Mouse (Mus musculus): Measurements from ENCODE around the gene Ube2v1.
"Not testable (repeated sequence)": the region's sequence is repeated elsewhere in the genome, so short reads cannot be mapped to it uniquely, and the experiment has no call there.

The Ube2v1 gene

DNA sequence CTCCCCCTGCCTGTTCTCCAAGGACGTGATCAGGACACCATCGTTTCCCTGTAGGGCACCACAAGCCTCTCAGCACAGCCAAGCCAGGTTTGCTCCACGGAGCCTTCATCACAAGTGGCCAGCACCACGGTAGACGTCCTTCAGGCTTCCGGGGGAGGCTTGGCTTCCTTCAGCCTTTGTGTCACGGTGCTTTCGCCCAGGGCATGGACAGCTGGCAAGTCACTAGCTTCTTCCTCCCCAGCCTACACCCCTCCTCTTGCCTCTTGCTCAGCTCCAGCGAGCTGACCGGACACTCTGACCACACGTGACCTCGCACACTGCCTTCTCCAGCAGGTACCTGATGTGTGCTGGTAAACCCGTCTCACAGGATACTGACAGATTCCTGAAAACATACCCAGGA, 9.5 kb downstream of the Ube2v1 start:
- DNase-seq (ENCODE audit: low read depth): no peak

DNA sequence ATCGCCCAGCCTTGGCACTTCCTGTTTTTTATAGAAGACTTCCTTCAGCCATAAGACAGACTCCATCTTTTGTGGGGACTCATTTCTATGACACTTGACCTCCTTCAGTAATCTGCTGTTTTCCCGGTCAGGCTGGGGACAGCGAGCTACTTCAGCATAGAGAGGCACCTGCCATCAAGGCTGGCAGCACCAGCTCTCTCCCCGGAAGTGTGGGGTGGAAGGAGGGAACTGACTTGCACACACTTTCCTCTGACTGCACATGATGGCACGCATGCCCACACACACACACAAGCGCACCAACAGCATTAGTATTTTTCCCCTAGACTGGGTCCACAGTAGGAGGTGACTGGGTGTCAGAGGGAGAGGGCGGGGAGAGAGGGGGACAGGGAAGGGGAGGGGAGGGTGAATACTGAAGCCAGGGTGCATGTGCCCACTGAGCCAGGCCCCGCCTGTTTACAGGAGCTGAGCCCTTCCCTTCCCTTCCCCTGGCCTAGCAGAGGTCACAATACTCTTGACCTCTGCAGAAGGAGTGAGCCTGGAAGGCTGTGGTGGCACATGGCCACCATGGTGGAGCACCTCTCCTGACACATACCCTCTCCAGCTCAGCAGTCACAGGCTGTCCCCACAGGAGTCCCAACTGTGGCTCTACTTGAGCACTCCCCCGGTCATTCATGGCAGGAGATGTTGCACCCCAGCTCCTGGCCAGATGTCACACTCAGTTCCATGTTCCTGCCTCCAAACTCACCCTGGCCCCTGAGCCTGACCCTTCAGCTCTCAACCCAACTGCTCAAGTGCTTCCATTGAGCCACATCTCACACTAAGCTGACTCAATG, 10.4 kb downstream of the Ube2v1 start:
- DNase-seq (ENCODE audit: low read depth): no peak

DNA sequence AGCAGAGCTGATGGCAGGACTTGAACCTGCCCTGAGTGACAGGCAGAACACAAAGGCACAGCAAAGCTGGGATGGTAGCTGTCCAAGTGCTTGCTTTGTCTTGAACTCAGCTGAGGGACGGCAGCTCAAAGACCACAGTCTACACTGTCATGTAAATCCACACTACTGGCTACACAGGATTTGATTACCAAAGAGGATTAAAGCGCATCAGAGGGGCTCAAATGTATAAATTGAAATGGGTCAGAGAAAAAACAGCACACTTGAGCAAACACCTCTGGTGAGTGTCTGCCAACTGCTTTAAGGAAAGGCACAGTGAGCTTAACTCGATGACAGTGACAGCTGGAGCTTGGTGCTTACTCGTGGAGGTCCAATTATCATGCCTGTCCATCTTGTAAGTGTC, 14.4 kb downstream of the Ube2v1 start:
- DNase-seq (ENCODE audit: low read depth): no peak

DNA sequence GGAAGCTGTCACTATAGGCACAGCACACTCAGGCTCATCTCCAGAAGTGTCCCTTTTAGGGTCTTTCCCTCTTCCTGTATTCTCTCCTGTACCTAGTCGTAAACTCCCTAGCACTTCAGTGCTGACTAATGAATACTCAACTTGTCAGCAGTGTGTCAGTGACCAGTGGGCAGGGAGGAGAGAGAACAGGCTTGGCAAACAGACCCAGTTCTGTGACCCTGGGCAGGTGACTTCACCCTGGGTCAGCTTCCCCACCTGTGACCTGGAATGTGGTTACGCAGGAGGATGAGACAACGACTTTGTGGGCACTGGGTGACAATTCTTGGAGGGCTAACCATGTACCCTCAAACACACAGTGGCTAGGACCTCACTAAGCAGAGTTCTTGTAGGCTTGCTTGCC, 14.9 kb downstream of the Ube2v1 start:
- no peak for DNase-seq (ENCODE audit: low read depth)

DNA sequence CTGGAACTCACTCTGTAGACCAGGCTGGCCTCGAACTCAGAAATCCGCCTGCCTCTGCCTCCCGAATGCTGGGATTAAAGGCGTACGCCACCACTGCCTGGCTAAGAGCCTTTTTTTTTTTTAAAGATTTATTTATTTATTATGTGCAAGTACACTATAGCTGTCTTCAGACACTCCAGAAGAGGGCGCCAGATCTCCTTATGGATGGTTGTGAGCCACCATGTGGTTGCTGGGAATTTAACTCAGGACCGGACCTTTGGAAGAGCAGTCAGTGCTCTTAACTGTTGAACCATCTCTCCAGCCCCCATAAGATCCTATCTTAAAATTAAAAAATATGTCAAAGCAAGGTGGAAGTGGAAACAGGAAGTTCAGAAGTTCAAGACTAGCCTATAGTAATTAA, 18.6 kb downstream of the Ube2v1 start:
- not testable (repeated sequence) for DNase-seq (ENCODE audit: low read depth)

DNA sequence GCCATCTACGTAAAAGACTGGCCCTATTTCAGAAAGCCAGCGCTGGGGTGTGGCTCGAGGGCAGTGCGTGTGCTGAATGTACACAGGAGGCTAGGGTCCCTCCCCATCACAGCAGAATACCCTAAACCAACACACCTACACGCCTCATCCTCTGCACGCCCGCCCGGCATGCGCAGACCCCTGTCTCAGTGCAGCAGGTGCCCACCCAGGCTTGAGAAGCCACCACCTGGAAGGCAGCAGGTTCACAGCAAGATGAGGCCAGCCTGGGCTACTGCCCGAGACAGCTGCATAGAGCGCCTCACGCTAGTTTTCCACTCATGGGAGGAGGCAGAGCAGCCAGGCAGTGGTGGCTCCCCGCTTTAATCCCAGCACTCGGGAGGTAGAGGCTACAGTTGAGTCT, 19.8 kb downstream of the Ube2v1 start:
- no peak for DNase-seq (ENCODE audit: low read depth)

DNA sequence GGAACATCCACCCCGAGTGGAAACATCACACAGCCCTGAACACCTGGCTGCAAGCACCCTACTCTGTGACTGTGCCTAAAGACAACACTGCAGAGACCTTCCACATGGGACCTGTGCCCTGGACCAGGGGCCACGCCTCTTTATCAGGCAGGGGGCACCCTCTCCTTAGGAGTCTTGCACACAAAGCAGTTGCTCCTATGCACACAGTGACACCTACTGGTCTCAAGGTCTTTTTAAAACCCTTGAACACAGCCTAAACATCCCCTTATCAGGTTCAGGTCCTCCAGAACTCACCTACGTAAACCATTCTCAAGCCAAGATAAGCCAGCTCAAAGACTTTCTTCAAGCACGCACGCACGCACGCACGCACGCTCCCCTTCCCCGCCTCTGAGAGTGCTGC, 20.6 kb downstream of the Ube2v1 start:
- DNase-seq (ENCODE audit: low read depth): no peak

DNA sequence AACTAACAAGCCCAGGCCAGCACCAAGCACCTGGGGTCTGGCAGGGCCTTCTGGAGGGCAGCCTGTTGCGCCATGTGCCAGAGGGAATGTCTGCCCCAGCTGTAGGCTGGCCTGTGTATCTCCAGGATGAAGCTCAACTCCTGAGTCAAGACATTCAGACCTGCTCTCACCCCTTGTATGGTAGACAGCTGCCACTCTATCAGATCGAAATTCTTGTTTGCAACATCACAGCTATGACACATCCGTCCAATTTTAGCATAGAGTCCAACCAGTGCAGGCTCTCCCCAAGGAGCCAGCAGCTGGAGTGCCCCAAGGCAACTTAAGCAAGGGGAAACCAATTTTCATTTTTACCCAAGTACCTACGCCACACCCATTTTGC, 25.2 kb downstream of the Ube2v1 start:
- no peak for DNase-seq (ENCODE audit: low read depth)

DNA sequence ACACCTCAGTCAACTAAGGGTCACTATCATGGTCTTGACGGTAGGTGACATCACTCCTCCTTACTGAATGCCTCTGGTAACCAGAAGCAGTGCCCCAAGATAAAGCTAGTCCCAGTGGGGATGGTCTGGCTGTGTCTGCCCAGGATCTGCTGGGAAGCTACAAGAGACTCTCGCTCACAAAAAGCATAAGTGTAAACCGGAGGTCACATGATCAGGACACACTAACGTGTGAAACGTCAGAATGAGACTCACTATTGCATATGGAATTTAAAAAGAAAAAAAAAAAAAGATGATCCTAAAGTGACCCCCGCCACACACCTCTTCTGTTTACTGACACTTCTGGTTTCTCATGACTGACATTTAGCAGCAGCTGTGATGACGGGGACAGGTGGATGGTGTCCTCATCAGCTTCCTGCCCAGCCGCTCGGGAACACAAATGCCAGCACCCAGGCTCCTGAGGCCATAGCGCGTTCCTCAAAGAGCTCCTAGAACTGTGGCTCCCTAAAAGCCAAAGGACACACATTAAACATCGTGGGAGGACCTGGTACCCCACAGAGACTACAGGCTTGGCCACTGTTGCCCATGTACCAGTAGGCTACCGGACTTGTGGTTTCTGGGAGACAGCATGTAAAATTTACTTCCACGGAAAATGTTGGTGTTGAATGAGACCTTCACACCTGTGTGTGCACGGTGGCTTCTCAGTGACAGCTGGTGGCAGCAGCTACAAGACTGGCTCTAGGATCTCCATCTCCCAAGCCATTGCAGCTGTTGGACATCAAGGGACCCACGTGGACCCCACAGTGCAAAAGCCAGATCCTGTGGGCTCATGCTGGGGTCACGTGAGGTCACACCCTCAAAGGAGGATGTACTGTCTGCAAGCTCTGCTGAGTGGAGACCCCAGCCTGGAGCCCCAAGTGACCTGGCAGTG, 25.8 kb downstream of the Ube2v1 start:
- no peak for DNase-seq (ENCODE audit: low read depth)

DNA sequence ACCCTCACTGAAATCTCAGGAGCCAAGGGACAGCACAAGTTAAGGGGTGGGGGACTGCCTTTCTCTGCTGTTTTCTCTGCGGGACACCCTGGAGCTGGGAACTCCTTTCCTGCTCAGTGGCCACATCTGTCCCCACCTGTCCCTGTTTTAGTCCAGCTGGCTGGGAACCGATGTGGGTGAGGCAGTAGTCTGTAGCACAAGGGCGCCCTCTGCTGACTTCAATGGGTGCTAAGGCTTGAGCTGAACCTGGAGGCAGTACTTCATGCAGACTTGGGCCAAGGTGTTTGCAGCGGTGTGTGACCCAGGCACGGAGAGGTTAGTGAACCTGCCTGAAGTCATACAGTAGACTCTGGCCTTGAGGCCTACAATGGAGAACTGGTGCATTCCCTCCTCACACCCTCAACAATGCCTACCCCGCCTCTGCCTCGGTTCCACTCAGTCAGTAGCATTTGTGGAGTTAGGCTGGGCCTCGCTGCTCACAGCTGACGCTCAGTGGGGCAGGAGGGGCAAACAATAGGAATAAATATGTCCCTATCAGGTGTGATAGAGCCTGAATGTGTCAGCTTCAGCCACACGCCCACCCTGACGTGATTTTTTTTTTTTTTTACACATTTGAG, 26.6 kb downstream of the Ube2v1 start:
- DNase-seq (ENCODE audit: low read depth): no peak

DNA sequence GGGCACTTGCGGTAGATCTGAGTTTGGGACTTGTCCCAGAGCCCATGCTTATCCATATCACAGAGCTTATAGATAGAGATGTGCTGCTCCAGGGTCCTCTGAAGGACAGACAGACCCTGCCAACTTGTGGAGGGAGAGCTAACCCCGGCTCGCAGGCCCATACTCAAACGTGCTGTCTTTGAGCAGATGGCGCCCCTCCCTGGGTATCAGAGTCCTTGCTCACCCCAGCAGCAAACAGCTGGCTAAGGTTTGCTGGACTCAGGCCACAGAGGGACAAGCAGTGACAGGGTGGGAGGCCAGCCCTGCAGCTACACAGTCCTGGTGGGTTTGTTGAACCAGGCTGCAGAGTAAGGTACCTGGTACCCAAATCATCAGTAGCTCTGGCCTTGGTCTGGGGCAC, 28.9 kb downstream of the Ube2v1 start:
- no peak for DNase-seq (ENCODE audit: low read depth)

DNA sequence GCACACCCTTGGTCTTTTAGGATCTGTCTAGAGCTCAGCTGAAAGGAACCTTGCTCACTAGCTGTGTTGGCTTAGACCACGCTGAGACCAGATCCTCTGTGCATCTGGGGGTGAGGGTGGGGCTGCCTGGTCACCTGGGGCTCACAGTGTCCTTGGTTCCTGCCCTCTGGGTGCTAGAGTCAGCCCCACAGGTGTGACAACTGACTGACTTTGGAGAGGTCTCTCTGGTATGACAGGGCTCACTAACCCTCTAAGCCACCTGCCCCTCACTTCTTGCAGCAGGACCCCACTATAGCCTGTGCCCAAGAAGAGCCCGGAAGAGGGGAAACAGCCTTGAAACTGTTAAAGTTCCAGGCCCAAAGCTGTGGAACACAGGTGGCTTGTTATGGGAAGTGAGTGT, 29.5 kb downstream of the Ube2v1 start:
- no peak for DNase-seq (ENCODE audit: low read depth)

DNA sequence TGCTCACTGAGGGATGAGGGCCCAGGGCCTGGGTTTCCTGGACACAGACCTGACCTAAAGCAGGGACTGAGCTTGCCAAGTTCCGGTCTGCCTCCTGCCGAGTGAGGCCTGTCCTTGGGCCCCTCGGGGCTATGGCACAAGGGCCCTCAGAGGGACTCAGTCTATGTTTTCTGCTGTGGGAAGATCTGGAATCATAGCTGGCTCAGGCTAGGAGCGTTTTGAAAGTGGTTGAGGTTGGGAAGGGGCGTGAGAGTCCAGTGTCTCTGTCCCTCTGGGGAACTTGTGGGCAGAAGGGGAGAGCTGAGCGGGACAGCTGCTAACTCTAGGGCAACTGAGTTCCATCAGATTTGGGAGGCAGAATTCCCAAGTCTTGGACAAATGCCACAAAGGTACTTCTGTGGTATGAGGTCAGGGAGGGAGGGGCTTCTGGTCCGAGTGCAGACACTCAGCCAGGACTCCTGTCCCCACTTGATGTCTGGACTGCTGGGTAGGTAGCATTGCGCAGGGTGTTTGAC, 31.4 kb downstream of the Ube2v1 start:
- DNase-seq (ENCODE audit: low read depth): no peak

DNA sequence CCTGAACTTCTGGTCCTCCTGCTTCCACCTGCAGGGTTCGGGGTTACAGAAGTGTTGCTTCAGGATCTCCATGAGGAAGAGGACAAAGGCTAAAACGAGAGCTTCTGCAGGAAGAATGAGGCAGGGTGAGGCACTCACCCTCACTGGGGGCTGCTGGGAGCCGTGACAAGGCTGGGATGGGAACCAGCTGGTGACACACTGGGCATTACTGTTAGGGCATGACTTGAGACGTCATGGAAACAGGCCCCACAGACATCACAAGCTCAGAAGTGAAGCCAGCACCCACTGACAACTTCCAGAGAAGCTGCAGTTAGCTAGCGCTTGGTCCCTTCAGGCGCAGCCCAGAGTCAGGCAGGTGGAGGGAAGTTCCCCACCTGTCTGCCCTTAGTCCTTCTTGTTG, 32.0 kb downstream of the Ube2v1 start:
- no peak for DNase-seq (ENCODE audit: low read depth)

DNA sequence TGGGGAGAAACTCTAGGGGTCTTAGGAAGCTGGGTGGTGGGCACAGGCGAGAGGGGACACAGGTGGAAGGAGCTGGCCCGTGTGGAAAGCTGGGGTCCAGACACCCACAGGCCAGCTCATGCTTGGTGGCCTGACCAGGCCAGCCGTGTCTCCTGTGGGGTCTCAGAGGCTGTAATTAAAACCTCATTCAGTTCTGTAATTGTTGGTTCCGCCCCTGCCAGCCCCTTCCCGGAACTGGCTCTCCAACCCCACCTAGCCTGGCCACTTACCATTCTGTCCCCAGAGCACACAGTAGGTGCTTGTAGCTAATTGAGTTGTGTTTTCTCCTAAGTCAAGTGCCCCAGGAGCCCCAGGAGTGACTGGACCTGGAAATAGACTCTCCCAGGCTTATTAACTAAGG, 32.7 kb downstream of the Ube2v1 start:
- DNase-seq (ENCODE audit: low read depth): no peak

DNA sequence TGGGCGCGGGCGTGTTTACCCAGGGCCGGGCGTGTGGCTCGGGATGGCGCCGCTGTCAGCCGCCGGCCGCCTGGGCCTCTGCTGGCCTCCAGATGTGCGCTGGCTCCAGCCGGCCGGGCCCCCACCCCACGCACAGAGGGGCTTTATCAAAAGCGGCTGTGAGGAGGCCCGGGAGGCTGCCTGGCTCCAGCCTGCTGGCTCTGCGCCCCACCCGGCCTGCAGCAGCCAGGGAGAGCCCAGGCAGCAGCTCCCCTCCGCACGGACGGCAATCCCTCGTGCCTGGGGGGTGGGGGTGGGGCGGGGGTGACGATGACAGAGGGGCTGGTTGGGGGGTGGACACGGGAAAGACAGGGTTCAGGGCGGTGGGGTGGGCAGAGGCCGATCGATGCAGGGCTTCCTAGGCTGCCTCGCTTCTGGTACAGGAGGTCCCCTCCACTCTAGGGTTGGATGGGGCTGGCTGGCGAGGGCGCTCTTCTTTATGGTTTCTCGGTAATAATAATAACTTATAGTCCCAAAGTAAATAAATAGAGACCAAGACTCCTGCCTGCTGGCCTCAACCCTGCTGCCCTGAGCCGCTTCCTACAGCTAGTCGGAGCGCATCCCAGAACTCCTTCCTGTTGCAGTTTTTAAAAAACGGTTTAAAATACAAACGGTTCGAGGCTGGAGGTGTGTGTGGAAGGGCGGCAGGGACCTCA, 34.3 kb downstream of the Ube2v1 start:
- DNase-seq (ENCODE audit: low read depth): peak; percentile 75

DNA sequence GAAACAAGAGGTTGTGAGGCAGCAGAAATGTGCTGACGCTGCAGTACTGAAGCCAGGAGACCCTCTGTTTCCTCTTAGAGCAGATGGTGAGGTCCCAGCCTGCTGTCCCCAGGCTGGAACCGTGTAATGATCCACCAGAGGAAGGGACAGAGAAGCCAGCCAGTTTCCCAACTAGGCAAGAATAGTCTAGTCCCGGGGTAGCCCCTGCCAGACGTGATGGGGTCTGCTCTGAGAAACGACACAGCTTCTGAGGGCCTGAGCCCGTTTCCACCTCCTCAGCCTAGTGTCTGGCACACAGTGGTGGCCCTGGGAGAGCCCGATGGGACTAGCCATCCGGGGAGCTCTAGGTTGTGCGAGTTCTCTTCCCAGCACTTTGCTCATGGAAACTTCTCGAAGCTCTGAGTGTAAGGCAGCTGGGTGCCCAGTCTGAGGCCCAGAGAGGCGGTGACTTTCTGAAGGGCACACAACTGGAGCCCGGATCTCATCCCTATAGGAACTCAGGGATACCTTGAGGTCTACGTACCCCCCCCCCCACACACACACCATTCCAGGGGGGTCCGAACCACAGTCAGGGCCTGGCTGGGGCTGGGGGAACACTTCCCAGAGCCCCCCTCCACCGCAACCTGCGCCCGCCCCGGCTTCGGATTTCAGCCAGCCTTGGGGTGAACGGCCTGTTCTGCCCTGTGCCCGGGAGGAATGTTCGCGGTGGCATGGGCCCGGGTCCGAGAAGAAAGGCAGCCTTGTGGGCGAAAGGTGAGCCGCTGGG, 35.0 kb downstream of the Ube2v1 start:
- no peak for DNase-seq (ENCODE audit: low read depth)

DNA sequence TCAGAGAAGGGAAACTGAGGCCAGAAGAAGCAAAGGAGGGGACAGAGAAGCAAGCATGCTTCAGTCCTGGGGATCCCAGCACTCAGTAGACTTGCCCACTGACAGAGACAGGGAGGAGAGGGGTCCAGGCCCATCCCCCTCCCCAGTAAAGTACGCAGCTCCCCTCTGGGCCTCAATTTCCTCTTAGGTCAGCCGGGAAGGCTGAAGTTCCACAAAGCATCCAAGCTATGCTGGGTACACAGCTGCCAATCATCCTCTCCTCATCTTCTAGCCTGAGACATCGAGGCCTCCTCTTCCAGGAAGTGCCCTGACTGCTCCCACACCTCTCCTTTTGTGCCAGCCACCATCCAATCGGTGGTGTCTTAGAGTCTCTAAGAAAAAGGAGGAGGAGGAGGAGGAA, 35.6 kb downstream of the Ube2v1 start:
- DNase-seq (ENCODE audit: low read depth): no peak

DNA sequence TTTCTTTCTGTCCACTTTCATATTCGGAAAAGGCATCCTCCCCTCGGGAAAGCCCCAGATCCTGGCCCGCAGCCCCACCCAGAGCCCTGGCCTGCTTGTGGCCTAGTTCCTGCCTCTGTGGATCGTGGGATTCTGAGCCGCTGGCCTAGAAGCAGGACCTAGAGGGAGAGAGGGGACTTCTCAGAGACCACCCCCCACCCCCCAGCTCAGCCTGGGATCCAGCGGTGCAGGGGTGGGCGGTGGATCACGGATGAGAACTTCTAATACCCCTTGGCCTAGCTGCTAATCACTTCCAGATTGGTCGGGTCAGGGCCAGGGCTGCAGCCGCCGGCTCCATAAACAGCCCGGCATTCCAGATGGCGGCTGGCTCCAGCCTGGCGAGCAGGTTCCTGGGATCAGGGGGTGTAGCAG, 36.1 kb downstream of the Ube2v1 start:
- peak; percentile 79 for DNase-seq (ENCODE audit: low read depth)

DNA sequence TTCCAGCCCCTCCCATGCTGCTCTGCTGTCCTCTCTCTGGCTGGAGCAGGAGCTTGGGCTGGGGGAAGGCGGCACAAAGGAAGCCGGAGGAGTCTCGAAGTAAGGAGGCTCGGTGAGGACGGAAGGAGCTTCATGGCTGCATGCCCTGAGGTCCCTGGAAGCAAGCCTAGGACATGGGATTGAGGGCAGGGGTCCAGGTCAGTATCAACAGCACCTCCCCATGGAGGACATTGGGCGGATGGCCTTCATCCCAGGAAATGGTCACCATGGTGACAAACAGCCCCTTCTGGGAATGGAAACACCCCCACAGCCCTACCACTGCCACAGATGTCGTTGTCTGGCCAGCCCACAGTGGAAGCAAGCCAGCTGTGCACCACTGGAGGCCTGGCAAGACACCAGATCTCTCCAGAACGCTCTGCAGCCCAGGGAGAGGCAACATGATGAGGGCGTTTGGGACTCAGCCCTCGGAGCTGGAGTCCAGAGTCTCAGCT, 37.4 kb downstream of the Ube2v1 start:
- DNase-seq (ENCODE audit: low read depth): peak; percentile 99

Data from fibroblast of lung, adult 2 months (primary cell).